Mouse (Mus musculus) lung, postnatal 0 days (tissue): ENCODE data around the gene Prkch.

Experiments
- CTCF ChIP-seq: IDR thresholded peaks from 2 replicates; pipeline ENCODE4 v1.5.1; 2016; ENCODE audit warnings: antibody characterized with exemption, mild to moderate bottlenecking
- EP300 ChIP-seq: IDR thresholded peaks from 2 replicates; pipeline ENCODE4 v1.6.1; 2016; ENCODE audit warnings: antibody characterized with exemption, mild to moderate bottlenecking, control low read depth

- TF ChIP-seq CTCF (no peak), EP300 (no peak)
These were observed 37.0 kb upstream of the Prkch start for GRCm38 (mm10) chr12:73547646-73548045.
